Mouse (Mus musculus) right cerebral cortex, postnatal 4 days (tissue): ENCODE results near the gene Gm17428.

Source experiments
- DNase-seq: peaks from one replicate; pipeline ENCODE4 v3.0.0-alpha.2; 2022

The Gm17428 gene

DNA sequence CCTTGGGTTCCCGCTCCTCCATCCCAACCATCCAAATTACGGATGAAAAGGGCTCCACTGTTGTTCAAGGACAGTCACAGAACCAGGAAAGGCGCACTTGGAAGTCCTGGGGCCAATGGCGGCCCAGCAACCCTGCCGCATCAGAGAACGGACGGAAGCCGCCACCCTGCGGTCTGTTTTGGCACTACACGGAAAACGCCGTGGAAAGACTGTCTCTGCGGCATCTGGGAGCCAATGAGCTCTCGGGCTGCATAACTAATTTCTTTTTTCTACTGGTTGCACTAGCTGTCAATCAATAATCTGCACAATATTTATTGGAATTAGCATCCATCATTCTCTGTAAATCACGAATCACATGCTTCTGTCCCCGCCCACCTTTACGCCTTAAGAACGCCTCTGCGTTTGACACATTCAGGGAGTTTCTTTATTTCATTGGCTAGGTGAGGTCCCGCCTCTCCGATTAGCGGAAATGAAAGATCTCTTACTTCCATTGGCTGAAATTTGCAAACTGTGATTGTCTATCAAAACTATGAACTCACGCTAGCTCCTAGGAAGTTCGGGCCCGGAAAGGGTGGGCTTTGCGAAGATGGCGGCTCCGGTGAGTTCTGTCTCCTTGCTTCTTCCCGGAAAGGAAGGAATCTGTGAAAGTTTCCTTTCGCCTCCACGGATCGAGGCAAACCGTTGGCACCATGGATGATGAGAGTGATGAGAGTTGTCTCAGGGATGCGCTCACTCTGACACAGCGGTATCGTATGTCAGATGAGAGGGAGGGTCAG is 38.4 kb downstream of the Gm17428 start, which contains the start of gene Ngdn:
Ngdn (plus strand) TSS at position 464 of the 776 bp plus-strand sequence.
- peak; percentile 98 for DNase-seq

DNA sequence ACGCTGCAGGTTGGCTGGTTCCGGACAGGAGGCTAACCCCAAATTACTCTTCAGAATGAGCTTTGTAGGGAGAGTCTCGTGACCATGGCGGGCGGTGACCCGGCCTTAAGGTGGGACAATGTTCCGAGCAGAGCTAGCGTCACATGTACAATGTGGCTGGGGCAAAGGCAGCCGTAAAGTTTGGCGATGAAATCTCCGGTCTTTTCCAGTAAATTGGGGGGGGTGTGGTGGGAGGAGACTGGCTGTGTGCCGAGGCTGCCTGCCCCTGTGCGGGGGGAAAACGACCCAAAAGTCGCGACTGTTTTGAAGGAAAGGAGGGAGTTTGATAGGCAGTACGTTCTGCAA is 39.0 kb downstream of the Gm17428 start:
- peak; percentile 35 for DNase-seq

DNA sequence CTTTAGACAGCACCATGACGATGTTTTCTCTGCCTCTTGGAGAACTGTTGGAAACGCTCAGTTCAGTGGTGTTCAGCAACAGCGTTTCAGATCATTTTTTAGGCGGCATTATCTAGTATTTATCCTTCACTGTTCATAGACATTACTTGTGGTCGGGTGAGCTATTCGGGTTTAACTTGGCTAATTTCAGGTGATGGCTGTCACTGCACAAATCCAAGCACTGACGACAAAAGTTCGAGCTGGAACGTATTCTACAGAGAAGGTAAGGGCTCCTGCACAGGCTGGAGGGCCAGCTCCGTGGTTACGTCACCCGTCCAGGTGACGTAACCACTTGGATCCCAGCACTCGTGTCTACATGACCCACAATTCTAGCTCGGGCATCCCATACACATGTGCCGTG is 40.1 kb downstream of the Gm17428 start:
- DNase-seq, result no peak

DNA sequence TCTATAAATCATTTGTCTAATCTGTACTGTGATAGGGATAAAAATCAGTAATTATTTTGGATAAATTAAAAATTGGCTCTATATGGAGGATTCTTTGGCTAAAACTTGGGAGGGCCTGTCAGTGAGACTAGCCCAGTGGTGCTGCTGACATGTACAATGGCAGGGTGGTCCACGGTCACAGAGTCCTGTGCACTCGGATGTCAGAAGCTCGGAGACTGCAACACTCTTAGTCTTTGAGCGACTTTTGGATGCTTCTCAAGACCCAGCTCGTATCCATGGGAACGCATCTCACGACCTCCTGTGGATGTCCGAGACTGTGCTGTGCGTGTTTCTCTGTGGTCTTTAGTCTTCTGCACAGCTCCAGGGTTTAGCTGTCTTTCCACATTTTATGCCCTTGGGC is 43.7 kb downstream of the Gm17428 start:
- no peak for DNase-seq

DNA sequence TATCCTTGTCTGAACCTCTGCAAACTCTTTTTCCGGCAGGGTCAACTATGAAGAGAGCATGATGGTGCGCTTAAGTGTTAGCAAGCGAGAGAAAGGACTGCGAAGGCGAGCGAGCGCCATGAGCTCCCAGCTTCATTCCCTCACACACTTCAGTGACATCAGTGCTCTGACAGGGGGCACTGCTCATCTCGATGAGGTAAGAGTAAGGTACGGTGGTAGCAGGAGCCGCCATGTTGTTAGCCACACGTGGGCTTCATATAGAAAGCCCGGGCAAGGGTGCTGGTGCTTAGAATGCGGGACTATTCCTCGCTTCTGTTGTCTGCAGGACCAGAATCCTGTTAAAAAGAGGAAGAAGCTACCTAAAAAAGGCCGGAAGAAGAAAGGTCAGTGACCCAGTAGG is 46.3 kb downstream of the Gm17428 start:
- no peak for DNase-seq

DNA sequence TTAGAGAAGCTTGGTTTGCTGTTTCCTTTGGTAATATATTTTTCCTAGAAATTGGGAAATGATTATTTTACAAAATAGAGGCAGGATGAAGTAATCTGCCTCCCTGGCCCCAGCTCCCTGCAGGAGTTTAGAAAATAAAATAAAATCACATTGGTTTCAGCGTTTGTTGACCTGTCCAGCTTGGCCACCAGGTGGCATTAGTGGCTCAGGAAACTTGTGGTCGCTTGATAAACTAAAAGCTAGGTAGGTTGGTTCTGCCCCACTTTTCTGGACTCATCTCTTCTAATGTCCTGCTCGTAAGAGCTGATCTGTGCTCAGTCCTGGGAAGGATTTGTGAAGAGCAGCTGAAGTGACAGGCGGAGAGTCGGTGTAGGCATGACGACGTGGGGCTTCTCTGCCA is 47.5 kb downstream of the Gm17428 start:
- DNase-seq, result peak; percentile 70

DNA sequence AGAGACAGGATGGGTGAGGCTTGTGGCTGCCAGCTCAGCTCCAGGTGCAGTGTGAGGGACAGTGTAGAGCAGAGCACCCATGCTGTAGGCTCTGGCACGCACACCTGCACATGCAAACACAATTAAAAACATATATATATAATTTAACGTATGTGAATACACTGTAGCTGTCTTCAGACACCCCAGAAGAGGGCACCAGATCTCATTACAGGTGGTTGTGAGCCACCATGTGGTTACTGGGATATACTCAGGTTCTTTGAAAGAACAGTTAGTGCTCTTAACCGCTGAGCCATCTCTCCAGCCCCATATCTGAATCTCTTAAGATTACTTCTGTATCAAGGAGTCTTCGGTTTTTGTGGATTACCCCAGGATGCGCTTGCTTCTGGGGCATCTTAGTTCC is 48.8 kb downstream of the Gm17428 start:
- DNase-seq, result no peak
